Mouse (Mus musculus): ENCODE measurements at regions not wholly inside any gene's neighbourhood (a gene's known extent, or its start where the extent isn't known, plus 50 kb on each side); places are given as distances from the start of the nearest gene placed in this dataset.
"Not testable (repeated sequence)": the region's sequence is repeated elsewhere in the genome, so short reads cannot be mapped to it uniquely, and the experiment has no call there.

GRCm38 (mm10) chr8:5440404-5440803, 335.3 kb upstream of the Slc10a2 start:
- not testable (repeated sequence) for H3K9me3 ChIP-seq (ENCODE audit: control insufficient read depth, low read length); H3K4me1 ChIP-seq (ENCODE audit: control insufficient read depth, insufficient read depth, low read length); ATAC-seq (ENCODE audit: insufficient number of reproducible peaks, low FRiP score, low TSS enrichment, low read depth); DNase-seq (ENCODE audit: low spot score); H3K27ac ChIP-seq (replicated peaks; ENCODE audit: low read depth, low read length); H3K36me3 ChIP-seq (ENCODE audit: control insufficient read depth, insufficient read depth, low read length); H3K4me2 ChIP-seq (ENCODE audit: low read depth, severe bottlenecking); H3K27me3 ChIP-seq (ENCODE audit: control insufficient read depth, insufficient read depth, low read length); H3K4me3 ChIP-seq (ENCODE audit: low read depth, low read length); H3K9ac ChIP-seq (ENCODE audit: low read length)
- 93% methylated on average over 3 of the region's 3 CpGs for WGBS

- H3K36me3 ChIP-seq (ENCODE audit: control insufficient read depth, insufficient read depth, low read length): no peaks in the 10 kb centered on the region
- H3K4me1 ChIP-seq (ENCODE audit: control insufficient read depth, insufficient read depth, low read length): no peaks in the 10 kb centered on the region
- DNase-seq (ENCODE audit: low spot score) (no peak), ATAC-seq (ENCODE audit: insufficient number of reproducible peaks, low FRiP score, low TSS enrichment, low read depth) (no peak)
- H3K4me2 ChIP-seq (ENCODE audit: low read depth, severe bottlenecking): no peak overlapping the region
- H3K9me3 ChIP-seq (ENCODE audit: control insufficient read depth, low read length): no peaks in the 10 kb centered on the region
- H3K4me3 ChIP-seq (ENCODE audit: low read depth, low read length): no peak overlapping the region
- 84% methylated on average over 2 of the region's 2 CpGs for WGBS
- H3K27ac ChIP-seq (replicated peaks; ENCODE audit: low read depth, low read length): no peak overlapping the region
- no peaks in the 10 kb centered on the region for H3K27me3 ChIP-seq (ENCODE audit: control insufficient read depth, insufficient read depth, low read length)
- H3K9ac ChIP-seq (ENCODE audit: low read length): no peak overlapping the region
Measured at GRCm38 (mm10) chr8:5439054-5439453, 333.9 kb upstream of the Slc10a2 start.

- Histone ChIP-seq H3K9me3 (ENCODE audit: control insufficient read depth, low read length) (no peaks in the 10 kb centered on the region), H3K9ac (ENCODE audit: low read length) (no peak overlapping the region), H3K4me1 (ENCODE audit: control insufficient read depth, insufficient read depth, low read length) (no peaks in the 10 kb centered on the region), H3K27me3 (ENCODE audit: control insufficient read depth, insufficient read depth, low read length) (no peaks in the 10 kb centered on the region), H3K27ac (replicated peaks; ENCODE audit: low read depth, low read length) (no peak overlapping the region), H3K4me3 (ENCODE audit: low read depth, low read length) (no peak overlapping the region), H3K4me2 (ENCODE audit: low read depth, severe bottlenecking) (no peak overlapping the region), H3K36me3 (ENCODE audit: control insufficient read depth, insufficient read depth, low read length) (no peaks in the 10 kb centered on the region)
- WGBS: 69% methylated on average over 3 of the region's 3 CpGs
- DNase-seq (ENCODE audit: low spot score) (no peak), ATAC-seq (ENCODE audit: insufficient number of reproducible peaks, low FRiP score, low TSS enrichment, low read depth) (no peak)
Measured at GRCm38 (mm10) chr8:5428303-5428971, 323.3 kb upstream of the Slc10a2 start.

GRCm38 (mm10) chr8:5416841-5417240, 311.7 kb upstream of the Slc10a2 start:
- H3K4me2 ChIP-seq (ENCODE audit: low read depth, severe bottlenecking); H3K36me3 ChIP-seq (ENCODE audit: control insufficient read depth, insufficient read depth, low read length); H3K9ac ChIP-seq (ENCODE audit: low read length); H3K4me3 ChIP-seq (ENCODE audit: low read depth, low read length); H3K27ac ChIP-seq (replicated peaks; ENCODE audit: low read depth, low read length); H3K4me1 ChIP-seq (ENCODE audit: control insufficient read depth, insufficient read depth, low read length); DNase-seq (ENCODE audit: low spot score); H3K9me3 ChIP-seq (ENCODE audit: control insufficient read depth, low read length); H3K27me3 ChIP-seq (ENCODE audit: control insufficient read depth, insufficient read depth, low read length); ATAC-seq (ENCODE audit: insufficient number of reproducible peaks, low FRiP score, low TSS enrichment, low read depth): not testable (repeated sequence)
- 62% methylated on average over 2 of the region's 2 CpGs for WGBS

GRCm38 (mm10) chr8:5384851-5385250, 279.7 kb upstream of the Slc10a2 start:
- no peaks in the 10 kb centered on the region for H3K4me1 ChIP-seq (ENCODE audit: control insufficient read depth, insufficient read depth, low read length)
- no peaks in the 10 kb centered on the region for H3K36me3 ChIP-seq (ENCODE audit: control insufficient read depth, insufficient read depth, low read length)
- no peak overlapping the region for H3K4me3 ChIP-seq (ENCODE audit: low read depth, low read length)
- WGBS: 85% methylated on average over 2 of the region's 2 CpGs
- H3K27ac ChIP-seq (replicated peaks; ENCODE audit: low read depth, low read length): no peak overlapping the region
- no peak overlapping the region for H3K9ac ChIP-seq (ENCODE audit: low read length)
- ATAC-seq (ENCODE audit: insufficient number of reproducible peaks, low FRiP score, low TSS enrichment, low read depth) (no peak), DNase-seq (ENCODE audit: low spot score) (no peak)
- H3K4me2 ChIP-seq (ENCODE audit: low read depth, severe bottlenecking): no peak overlapping the region
- H3K27me3 ChIP-seq (ENCODE audit: control insufficient read depth, insufficient read depth, low read length): no peaks in the 10 kb centered on the region
- no peaks in the 10 kb centered on the region for H3K9me3 ChIP-seq (ENCODE audit: control insufficient read depth, low read length)

- DNase-seq (ENCODE audit: low spot score) (no peak), ATAC-seq (ENCODE audit: insufficient number of reproducible peaks, low FRiP score, low TSS enrichment, low read depth) (no peak)
- no peaks in the 10 kb centered on the region for H3K36me3 ChIP-seq (ENCODE audit: control insufficient read depth, insufficient read depth, low read length)
- no peaks in the 10 kb centered on the region for H3K9me3 ChIP-seq (ENCODE audit: control insufficient read depth, low read length)
- WGBS: 95% methylated on average over 1 of the region's 1 CpGs
- H3K9ac ChIP-seq (ENCODE audit: low read length): no peak overlapping the region
- H3K27ac ChIP-seq (replicated peaks; ENCODE audit: low read depth, low read length): no peak overlapping the region
- H3K4me3 ChIP-seq (ENCODE audit: low read depth, low read length): no peak overlapping the region
- no peaks in the 10 kb centered on the region for H3K27me3 ChIP-seq (ENCODE audit: control insufficient read depth, insufficient read depth, low read length)
- H3K4me2 ChIP-seq (ENCODE audit: low read depth, severe bottlenecking): no peak overlapping the region
- no peaks in the 10 kb centered on the region for H3K4me1 ChIP-seq (ENCODE audit: control insufficient read depth, insufficient read depth, low read length)
Measured at GRCm38 (mm10) chr8:5378001-5378400, 272.9 kb upstream of the Slc10a2 start.

- ATAC-seq (ENCODE audit: insufficient number of reproducible peaks, low FRiP score, low TSS enrichment, low read depth) (no peak), DNase-seq (ENCODE audit: low spot score) (no peak)
- H3K9ac ChIP-seq (ENCODE audit: low read length): no peak overlapping the region
Measured at GRCm38 (mm10) chr8:5339953-5340352, 234.8 kb upstream of the Slc10a2 start.

GRCm38 (mm10) chr8:5314594-5314993, 209.4 kb upstream of the Slc10a2 start:
- no peaks in the 10 kb centered on the region for H3K4me1 ChIP-seq (ENCODE audit: control insufficient read depth, insufficient read depth, low read length)
- 87% methylated on average over 1 of the region's 1 CpGs for WGBS
- H3K4me2 ChIP-seq (ENCODE audit: low read depth, severe bottlenecking): no peak overlapping the region
- H3K36me3 ChIP-seq (ENCODE audit: control insufficient read depth, insufficient read depth, low read length): no peaks in the 10 kb centered on the region
- no peak overlapping the region for H3K9ac ChIP-seq (ENCODE audit: low read length)
- ATAC-seq (ENCODE audit: insufficient number of reproducible peaks, low FRiP score, low TSS enrichment, low read depth): no peak
- H3K4me3 ChIP-seq (ENCODE audit: low read depth, low read length): no peak overlapping the region
- no peaks in the 10 kb centered on the region for H3K27me3 ChIP-seq (ENCODE audit: control insufficient read depth, insufficient read depth, low read length)
- H3K9me3 ChIP-seq (ENCODE audit: control insufficient read depth, low read length): no peaks in the 10 kb centered on the region
- no peak for DNase-seq (ENCODE audit: low spot score)
- no peak overlapping the region for H3K27ac ChIP-seq (replicated peaks; ENCODE audit: low read depth, low read length)

More at GRCm38 (mm10) chr8:5339953-5340352, 234.8 kb upstream of the Slc10a2 start:
- no peak overlapping the region for H3K4me3 ChIP-seq (ENCODE audit: low read depth, low read length)
- H3K36me3 ChIP-seq (ENCODE audit: control insufficient read depth, insufficient read depth, low read length): no peaks in the 10 kb centered on the region
- H3K4me2 ChIP-seq (ENCODE audit: low read depth, severe bottlenecking): no peak overlapping the region
- no peaks in the 10 kb centered on the region for H3K27me3 ChIP-seq (ENCODE audit: control insufficient read depth, insufficient read depth, low read length)
- H3K27ac ChIP-seq (replicated peaks; ENCODE audit: low read depth, low read length): no peak overlapping the region
- H3K9me3 ChIP-seq (ENCODE audit: control insufficient read depth, low read length): no peaks in the 10 kb centered on the region
- no peaks in the 10 kb centered on the region for H3K4me1 ChIP-seq (ENCODE audit: control insufficient read depth, insufficient read depth, low read length)

- H3K27me3 ChIP-seq (ENCODE audit: control insufficient read depth, insufficient read depth, low read length): no peaks in the 10 kb centered on the region
- H3K27ac ChIP-seq (replicated peaks; ENCODE audit: low read depth, low read length): no peak overlapping the region
- no peak overlapping the region for H3K9ac ChIP-seq (ENCODE audit: low read length)
- no peaks in the 10 kb centered on the region for H3K4me1 ChIP-seq (ENCODE audit: control insufficient read depth, insufficient read depth, low read length)
- DNase-seq (ENCODE audit: low spot score): no peak
- no peaks in the 10 kb centered on the region for H3K36me3 ChIP-seq (ENCODE audit: control insufficient read depth, insufficient read depth, low read length)
- H3K9me3 ChIP-seq (ENCODE audit: control insufficient read depth, low read length): no peaks in the 10 kb centered on the region
- no peak overlapping the region for H3K4me2 ChIP-seq (ENCODE audit: low read depth, severe bottlenecking)
- no peak overlapping the region for H3K4me3 ChIP-seq (ENCODE audit: low read depth, low read length)
- no peak for ATAC-seq (ENCODE audit: insufficient number of reproducible peaks, low FRiP score, low TSS enrichment, low read depth)
Measured at GRCm38 (mm10) chr8:5299982-5300381, 194.8 kb upstream of the Slc10a2 start.

All from limb, embryonic 11.5 days (tissue).